Mouse (Mus musculus) kidney, embryonic 16.5 days (tissue): ENCODE data around the gene Spdye4b. TPM values are rescaled to one million over a fixed set of nuclear protein-coding genes. Genes with fewer than 3 reads are reported as not detected.

Experiments used
- ATAC-seq: fragments of 200-750 bp; cut with Nextera tagmentation; 2 replicates; pipeline ENCODE4 v1.8.0; 2017; ENCODE audit warnings: moderate TSS enrichment; ENCODE audit not compliant: low FRiP score, low TSS enrichment
- H3K27ac ChIP-seq: fragments of 300-500 bp; sonication (generic); 2 replicates; pipeline ENCODE4 v1.5.1; 2014; ENCODE audit warnings: low read length
- H3K27me3 ChIP-seq: fragments of 300-500 bp; sonication (generic); 2 replicates; pipeline ENCODE4 v1.6.1; 2014; ENCODE audit warnings: low read length, control low read depth, mixed read lengths; ENCODE audit not compliant: insufficient read depth
- H3K36me3 ChIP-seq: fragments of 300-500 bp; sonication (generic); 2 replicates; pipeline ENCODE4 v1.6.1; 2014; ENCODE audit warnings: low read length, control low read depth, mixed read lengths; ENCODE audit not compliant: insufficient read depth
- H3K4me1 ChIP-seq: fragments of 300-500 bp; sonication (generic); 2 replicates; pipeline ENCODE4 v1.6.1; 2014; ENCODE audit warnings: low read length, control low read depth, mixed read lengths; ENCODE audit not compliant: insufficient read depth
- H3K4me2 ChIP-seq: fragments of 300-500 bp; sonication (generic); replicated peaks from 2 replicates; pipeline ENCODE4 v1.6.1; 2014; ENCODE audit warnings: low read depth, low read length
- H3K4me3 ChIP-seq: fragments of 300-500 bp; sonication (generic); 2 replicates; pipeline ENCODE4 v1.5.1; 2014; ENCODE audit warnings: mild to moderate bottlenecking, low read length
- H3K9ac ChIP-seq: fragments of 300-500 bp; sonication (generic); replicated peaks from 2 replicates; pipeline ENCODE4 v1.6.1; 2014; ENCODE audit warnings: low read length
- H3K9me3 ChIP-seq: fragments of 300-500 bp; sonication (generic); 2 replicates; pipeline ENCODE4 v1.6.1; 2016; ENCODE audit warnings: low read length, control low read depth
- WGBS: fragments of 180-500 bp; shearing (Covaris S2); extraction: QIAGEN DNeasy Blood & Tissue Kit; methylation state at CpG from one replicate; pipeline ENCODE4 v1.1.7; 2014; 5-methylcytosine and 5-hydroxymethylcytosine counted together
- polyA plus RNA-seq: library from polyadenylated mRNA; unstranded; fragments of >200 nt; fragmentation: Nextera tagmentation; extraction: Ambion mirVana; gene quantifications from 2 replicates; pipeline ENCODE4 v1.2.1, GENCODE M21; 2015

The Spdye4b gene
- polyA plus RNA-seq, 1 experiment from 2014 or later, result not detected

- Histone ChIP-seq H3K36me3 (no peaks in the 10 kb centered on the region), H3K27me3 (no peaks in the 10 kb centered on the region), H3K4me1 (no peaks in the 10 kb centered on the region), H3K9me3 (no peaks in the 10 kb centered on the region), H3K9ac (no peak overlapping the region), H3K4me2 (no peak overlapping the region), H3K27ac (no peak overlapping the region), H3K4me3 (no peak overlapping the region)
- ATAC-seq, result no peak
- WGBS, result 83% methylated on average over 4 of the region's 4 CpGs
Measured at GRCm38 (mm10) chr5:143196506-143196905, 15.7 kb downstream of the Spdye4b start.

GRCm38 (mm10) chr5:143205015-143205414, 24.2 kb downstream of the Spdye4b start:
- Histone ChIP-seq H3K4me2 (no peak overlapping the region), H3K27ac (no peak overlapping the region), H3K27me3 (no peaks in the 10 kb centered on the region), H3K36me3 (no peaks in the 10 kb centered on the region), H3K9me3 (peaks cover 5% of the 10 kb centered on the region), H3K4me3 (no peak overlapping the region), H3K9ac (no peak overlapping the region), H3K4me1 (no peaks in the 10 kb centered on the region)
- 76% methylated on average over 3 of the region's 3 CpGs for WGBS
- ATAC-seq, result no peak

- Histone ChIP-seq H3K4me1 (no peaks in the 10 kb centered on the region), H3K9ac (no peak overlapping the region), H3K9me3 (peaks cover 1% of the 10 kb centered on the region), H3K4me3 (no peak overlapping the region), H3K36me3 (no peaks in the 10 kb centered on the region), H3K27me3 (no peaks in the 10 kb centered on the region; the same call in 1 of the 2 replicates), H3K27ac (no peak overlapping the region), H3K4me2 (no peak overlapping the region)
- 57% methylated on average over 2 of the region's 2 CpGs for whole genome bisulfite sequencing
- no peak for ATAC-seq
Measured at GRCm38 (mm10) chr5:143213832-143214231, 33.0 kb downstream of the Spdye4b start.

GRCm38 (mm10) chr5:143220996-143221395, 40.2 kb downstream of the Spdye4b start:
- H3K9ac ChIP-seq, result no peak overlapping the region
- H3K4me3 ChIP-seq, result no peak overlapping the region
- H3K4me1 ChIP-seq, result no peaks in the 10 kb centered on the region
- no peak for ATAC-seq
- H3K4me2 ChIP-seq, result no peak overlapping the region
- H3K9me3 ChIP-seq, result no peaks in the 10 kb centered on the region
- H3K27ac ChIP-seq, result no peak overlapping the region
- H3K27me3 ChIP-seq, result no peaks in the 10 kb centered on the region
- no peaks in the 10 kb centered on the region for H3K36me3 ChIP-seq
- 74% methylated on average over 5 of the region's 5 CpGs for WGBS

GRCm38 (mm10) chr5:143222287-143222686, 41.5 kb downstream of the Spdye4b start:
- Histone ChIP-seq H3K4me1 (no peaks in the 10 kb centered on the region), H3K9me3 (no peaks in the 10 kb centered on the region), H3K9ac (no peak overlapping the region), H3K27ac (no peak overlapping the region), H3K4me3 (no peak overlapping the region), H3K27me3 (no peaks in the 10 kb centered on the region), H3K36me3 (no peaks in the 10 kb centered on the region), H3K4me2 (no peak overlapping the region)
- ATAC-seq, result no peak
- 88% methylated on average over 1 of the region's 1 CpGs for WGBS

GRCm38 (mm10) chr5:143226790-143227189, 46.0 kb downstream of the Spdye4b start, which contains the start of gene Spdye4a:
Spdye4a (minus strand) TSS chr5:143226890.
- ATAC-seq, result no peak
- no peak within 1 kb of the TSS for H3K9ac ChIP-seq
- WGBS, result 90% methylated on average over 3 of the region's 3 CpGs
- no peaks in the 10 kb centered on the region for H3K27me3 ChIP-seq
- no peaks in the 10 kb centered on the region; the same call in 1 of the 2 replicates for H3K9me3 ChIP-seq
- no peak within 1 kb of the TSS for H3K4me3 ChIP-seq
- H3K4me1 ChIP-seq, result no peaks in the 10 kb centered on the region
- H3K27ac ChIP-seq, result no peak within 1 kb of the TSS
- no peaks in the 10 kb centered on the region for H3K36me3 ChIP-seq
- H3K4me2 ChIP-seq, result no peak within 1 kb of the TSS

- Histone ChIP-seq H3K9me3 (no peaks in the 10 kb centered on the region), H3K4me3 (peak within 1 kb of the TSS; percentile 84), H3K27ac (peak within 1 kb of the TSS; percentile 97), H3K27me3 (no peaks in the 10 kb centered on the region), H3K36me3 (peaks cover 19% of the 10 kb centered on the region), H3K4me1 (peaks cover 16% of the 10 kb centered on the region), H3K4me2 (peak within 1 kb of the TSS; percentile 91), H3K9ac (peak within 1 kb of the TSS; percentile 90)
- WGBS, result under 1% methylated on average over 58 of the region's 58 CpGs
- ATAC-seq, result peak; percentile 98
Measured at GRCm38 (mm10) chr5:143235028-143235693, 54.3 kb downstream of the Spdye4b start, which contains the start of gene Zfp12. Zfp12 (plus strand) TSS chr5:143235163.

GRCm38 (mm10) chr5:143236036-143236435, 55.2 kb downstream of the Spdye4b start:
- WGBS, result 37% methylated on average over 9 of the region's 9 CpGs
- Histone ChIP-seq H3K4me1 (peaks cover 16% of the 10 kb centered on the region), H3K36me3 (peaks cover 28% of the 10 kb centered on the region), H3K4me2 (peak overlapping the region; percentile 91), H3K4me3 (peak overlapping the region; percentile 84), H3K9ac (peak overlapping the region; percentile 90), H3K27ac (no peak overlapping the region), H3K27me3 (no peaks in the 10 kb centered on the region), H3K9me3 (no peaks in the 10 kb centered on the region)
- ATAC-seq, result no peak

- 96% methylated on average over 26 of the region's 26 CpGs for WGBS
- no peaks in the 10 kb centered on the region for H3K4me1 ChIP-seq
- no peak overlapping the region for H3K9ac ChIP-seq
- peaks cover 79% of the 10 kb centered on the region for H3K36me3 ChIP-seq
- no peak overlapping the region for H3K4me3 ChIP-seq
- no peak for ATAC-seq
- H3K9me3 ChIP-seq, result no peaks in the 10 kb centered on the region
- no peak overlapping the region for H3K4me2 ChIP-seq
- no peaks in the 10 kb centered on the region for H3K27me3 ChIP-seq
- H3K27ac ChIP-seq, result no peak overlapping the region
Measured at GRCm38 (mm10) chr5:143244926-143245325, 64.1 kb downstream of the Spdye4b start.

- Histone ChIP-seq H3K4me2 (no peak overlapping the region), H3K36me3 (peaks cover 21% of the 10 kb centered on the region), H3K27me3 (peaks cover 62% of the 10 kb centered on the region), H3K4me1 (peaks cover 26% of the 10 kb centered on the region), H3K9ac (no peak overlapping the region), H3K9me3 (no peaks in the 10 kb centered on the region), H3K27ac (no peak overlapping the region), H3K4me3 (no peak overlapping the region)
- WGBS, result 43% methylated on average over 6 of the region's 6 CpGs
- no peak for ATAC-seq
Measured at GRCm38 (mm10) chr5:143252039-143252438, 71.2 kb downstream of the Spdye4b start.
